Mouse (Mus musculus) heart, embryonic 16.5 days (tissue): Measurements from ENCODE around the gene Nkain1. TPM values are rescaled to one million over a fixed set of nuclear protein-coding genes. Genes with fewer than 3 reads are reported as not detected.

Source experiments
- ATAC-seq: fragments of 200-750 bp; cut with Nextera tagmentation; replicated peaks from 2 replicates; pipeline ENCODE4 v1.8.0; 2017; ENCODE audit warnings: moderate number of reproducible peaks; ENCODE audit not compliant: insufficient read depth, low FRiP score; ENCODE audit errors: extremely low read depth
- H3K27ac ChIP-seq: fragments of 300-500 bp; sonication (generic); 2 replicates; pipeline ENCODE4 v1.5.1; 2014; ENCODE audit warnings: mild to moderate bottlenecking, low read length, control low read depth, moderate library complexity
- H3K27me3 ChIP-seq: fragments of 300-500 bp; sonication (generic); 2 replicates; pipeline ENCODE4 v1.6.1; 2014; ENCODE audit warnings: low read length, mixed read lengths; ENCODE audit not compliant: control insufficient read depth, insufficient read depth
- H3K36me3 ChIP-seq: fragments of 300-500 bp; sonication (generic); 2 replicates; pipeline ENCODE4 v1.6.1; 2014; ENCODE audit not compliant: control insufficient read depth, insufficient read depth
- H3K4me1 ChIP-seq: fragments of 300-500 bp; sonication (generic); 2 replicates; pipeline ENCODE4 v1.6.1; 2014; ENCODE audit warnings: low read length, mixed read lengths; ENCODE audit not compliant: control insufficient read depth, insufficient read depth
- H3K4me2 ChIP-seq: fragments of 300-500 bp; sonication (generic); 2 replicates; pipeline ENCODE4 v1.6.1; 2014; ENCODE audit warnings: low read depth, mild to moderate bottlenecking, control low read depth, low read length
- H3K4me3 ChIP-seq: fragments of 300-500 bp; sonication (generic); 2 replicates; pipeline ENCODE4 v1.5.1; 2014; ENCODE audit warnings: mild to moderate bottlenecking, control low read depth, low read length
- H3K9ac ChIP-seq: fragments of 300-500 bp; sonication (generic); 2 replicates; pipeline ENCODE4 v1.6.1; 2014; ENCODE audit warnings: low read length, control low read depth
- H3K9me3 ChIP-seq: fragments of 300-500 bp; sonication (generic); replicated peaks from 2 replicates; pipeline ENCODE4 v1.6.1; 2016; ENCODE audit warnings: low read length; ENCODE audit not compliant: control insufficient read depth
- WGBS: fragments of 180-500 bp; shearing (Covaris S2); extraction: QIAGEN DNeasy Blood & Tissue Kit; methylation state at CpG from one replicate; pipeline ENCODE4 v1.1.7; 2014; 5-methylcytosine and 5-hydroxymethylcytosine counted together
- polyA plus RNA-seq: library from polyadenylated mRNA; unstranded; fragments of >200 nt; fragmentation: Nextera tagmentation; extraction: Ambion mirVana; gene quantifications from 2 replicates; pipeline ENCODE4 v1.2.1, GENCODE M21; 2015

The Nkain1 gene
- polyA plus RNA-seq, 1 experiment from 2014 or later: 0.12 TPM

GRCm38 (mm10) chr4:130525041-130525440, 48.9 kb downstream of the Nkain1 start:
- Histone ChIP-seq H3K9ac (no peak overlapping the region), H3K27me3 (peaks cover 2% of the 10 kb centered on the region; the same call in 1 of the 2 replicates), H3K36me3 (no peaks in the 10 kb centered on the region), H3K4me1 (0 out of 2 replicates have a peak, but pooled peaks cover 4% of the 10 kb centered on the region), H3K4me3 (no peak overlapping the region), H3K9me3 (no peaks in the 10 kb centered on the region), H3K27ac (no peak overlapping the region), H3K4me2 (no peak overlapping the region)
- WGBS: 81% methylated on average over 1 of the region's 1 CpGs
- no peak for ATAC-seq

- 92% methylated on average over 6 of the region's 6 CpGs for WGBS
- no peak overlapping the region for H3K4me2 ChIP-seq
- peaks cover 9% of the 10 kb centered on the region; the same call in 1 of the 2 replicates for H3K4me1 ChIP-seq
- no peaks in the 10 kb centered on the region for H3K36me3 ChIP-seq
- no peaks in the 10 kb centered on the region for H3K27me3 ChIP-seq
- ATAC-seq: no peak
- no peak overlapping the region for H3K4me3 ChIP-seq
- no peaks in the 10 kb centered on the region for H3K9me3 ChIP-seq
- H3K9ac ChIP-seq: no peak overlapping the region
- H3K27ac ChIP-seq: no peak overlapping the region
Observed at GRCm38 (mm10) chr4:130521466-130521865, 52.5 kb downstream of the Nkain1 start.

- no peak overlapping the region for H3K27ac ChIP-seq
- no peaks in the 10 kb centered on the region for H3K27me3 ChIP-seq
- peaks cover 9% of the 10 kb centered on the region; the same call in 1 of the 2 replicates for H3K4me1 ChIP-seq
- no peaks in the 10 kb centered on the region for H3K36me3 ChIP-seq
- WGBS: under 1% methylated on average over 9 of the region's 9 CpGs
- H3K9ac ChIP-seq: 0 out of 2 replicates have a peak overlapping the region, but pooled peaks have one; percentile 17
- no peak; the same call in 1 of the 2 replicates for ATAC-seq
- H3K4me3 ChIP-seq: peak overlapping the region; percentile 87
- peak overlapping the region; percentile 97 for H3K4me2 ChIP-seq
- H3K9me3 ChIP-seq: no peaks in the 10 kb centered on the region
Observed at GRCm38 (mm10) chr4:130520482-130520851, 53.5 kb downstream of the Nkain1 start.

GRCm38 (mm10) chr4:130519567-130520481, 54.1 kb downstream of the Nkain1 start:
- WGBS: 3% methylated on average over 40 of the region's 40 CpGs
- Histone ChIP-seq H3K36me3 (no peaks in the 10 kb centered on the region), H3K9ac (peak overlapping the region; percentile 85), H3K9me3 (no peaks in the 10 kb centered on the region), H3K27me3 (no peaks in the 10 kb centered on the region), H3K4me3 (peak overlapping the region; percentile 87), H3K4me1 (peaks cover 9% of the 10 kb centered on the region; the same call in 1 of the 2 replicates), H3K4me2 (peak overlapping the region; percentile 97), H3K27ac (peak overlapping the region; percentile 57)
- ATAC-seq: peak; percentile 100

GRCm38 (mm10) chr4:130516490-130516889, 57.5 kb downstream of the Nkain1 start:
- ATAC-seq: no peak
- no peak overlapping the region for H3K27ac ChIP-seq
- H3K27me3 ChIP-seq: no peaks in the 10 kb centered on the region
- H3K36me3 ChIP-seq: no peaks in the 10 kb centered on the region
- no peak overlapping the region for H3K4me2 ChIP-seq
- peaks cover 9% of the 10 kb centered on the region; the same call in 1 of the 2 replicates for H3K4me1 ChIP-seq
- no peak overlapping the region for H3K4me3 ChIP-seq
- 83% methylated on average over 6 of the region's 6 CpGs for WGBS
- H3K9ac ChIP-seq: no peak overlapping the region
- H3K9me3 ChIP-seq: no peaks in the 10 kb centered on the region

Other genes with a start within 250 kb of the Nkain1 start
- 44.1 and 48.7 TPM in 2 replicates for gene Zcchc17, start 214.2 kb downstream of the Nkain1 start, polyA plus RNA-seq
- gene Snrnp40, start 214.0 kb downstream of the Nkain1 start, polyA plus RNA-seq: 71.4 and 73.1 TPM in 2 replicates
- gene Pum1, start 89.1 kb upstream of the Nkain1 start, polyA plus RNA-seq: 52.7 and 54.3 TPM in 2 replicates
- 19.9 and 21.3 TPM in 2 replicates for gene Sdc3, start 218.4 kb upstream of the Nkain1 start, polyA plus RNA-seq